Mouse (Mus musculus): ENCODE results near the gene Olfr324. TPM values are rescaled to one million over a fixed set of nuclear protein-coding genes. Genes with fewer than 3 reads are reported as not detected.

The Olfr324 gene
- total and polyA plus RNA-seq, 3 experiments, result not detected

GRCm38 (mm10) chr11:58613359-58613758 lies 18.4 kb downstream of the Olfr324 start (continued):
- TF ChIP-seq USF2 (IDR thresholded peaks at IDR 0.05; ENCODE audit: borderline replicate concordance in 1 of 2, insufficient read depth in 1 of 2, low read depth in 1 of 2, low read length in 2 of 2), result no peak

GRCm38 (mm10) chr11:58614526-58614925 lies 19.6 kb downstream of the Olfr324 start:
- Histone ChIP-seq H3K27me3 (ENCODE audit: control insufficient read depth in 1 of 2, insufficient read depth in 2 of 2, low read length in 2 of 2) (peaks cover 1 to 16% of the 10 kb centered on the region in 2 experiments; a peak in 3 of 4 replicates), H3K79me2 (ENCODE audit: control insufficient read depth, insufficient read depth, low read length, poor library complexity) (no peaks in the 10 kb centered on the region), H3K36me3 (ENCODE audit: control insufficient read depth in 1 of 2, insufficient read depth in 2 of 2, low read length in 2 of 2) (no peaks in the 10 kb centered on the region), H3K4me3 (ENCODE audit: control insufficient read depth in 1 of 2, insufficient read depth in 1 of 2, low read depth in 2 of 2, low read length in 2 of 2) (no peak overlapping the region), H3K9ac (ENCODE audit: control insufficient read depth, low read depth, low read length, poor library complexity, severe bottlenecking) (no peak overlapping the region), H3K4me1 (ENCODE audit: control insufficient read depth in 1 of 2, insufficient read depth in 2 of 2, low read length in 2 of 2) (no peaks in the 10 kb centered on the region), H3K27ac (ENCODE audit: control insufficient read depth, low read depth, low read length) (no peak overlapping the region), H3K9me3 (replicated peaks; ENCODE audit: insufficient read depth, low read length) (no peaks in the 10 kb centered on the region)
- TF ChIP-seq SMC3 (IDR thresholded peaks at IDR 0.05; ENCODE audit: low read depth, low read length), result no peak
- no peak for TF ChIP-seq TBP (IDR thresholded peaks at IDR 0.05; ENCODE audit: low read depth, low read length)
- TF ChIP-seq MYC (IDR thresholded peaks at IDR 0.05; ENCODE audit: low read depth, low read length), result no peak
- no peak for TF ChIP-seq MAX (IDR thresholded peaks at IDR 0.05; ENCODE audit: low read length)
- TF ChIP-seq JUND (IDR thresholded peaks at IDR 0.05; ENCODE audit: low read depth, low read length), result no peak
- DNase-seq (ENCODE audit: low read depth, low spot score), result no peak

- Histone ChIP-seq H3K36me3 (ENCODE audit: control insufficient read depth in 1 of 2, insufficient read depth in 2 of 2, low read length in 2 of 2) (no peaks in the 10 kb centered on the region), H3K9ac (ENCODE audit: control insufficient read depth, low read depth, low read length, poor library complexity, severe bottlenecking) (no peak within 1 kb of the TSS), H3K79me2 (ENCODE audit: control insufficient read depth, insufficient read depth, low read length, poor library complexity) (no peaks in the 10 kb centered on the region), H3K4me1 (ENCODE audit: control insufficient read depth in 1 of 2, insufficient read depth in 2 of 2, low read length in 2 of 2) (no peaks in the 10 kb centered on the region), H3K27me3 (ENCODE audit: control insufficient read depth in 1 of 2, insufficient read depth in 2 of 2, low read length in 2 of 2) (peaks cover 6 to 23% of the 10 kb centered on the region in 2 experiments), H3K4me3 (ENCODE audit: control insufficient read depth in 1 of 2, insufficient read depth in 1 of 2, low read depth in 2 of 2, low read length in 2 of 2) (no peak within 1 kb of the TSS), H3K27ac (ENCODE audit: control insufficient read depth, low read depth, low read length) (no peak within 1 kb of the TSS), H3K9me3 (replicated peaks; ENCODE audit: insufficient read depth, low read length) (no peaks in the 10 kb centered on the region)
- TF ChIP-seq TAL1 (IDR thresholded peaks at IDR 0.05; ENCODE audit: low read length), result no peak
- no peak for DNase-seq (ENCODE audit: low read depth, low spot score)
These were observed 21.1 kb downstream of the Olfr324 start, which contains the start of gene 2210407C18Rik for GRCm38 (mm10) chr11:58615975-58616374. 2210407C18Rik (minus strand) TSS chr11:58616075.

GRCm38 (mm10) chr11:58618369-58618768 lies 23.5 kb downstream of the Olfr324 start:
- Histone ChIP-seq H3K79me2 (ENCODE audit: control insufficient read depth, insufficient read depth, low read length, poor library complexity) (no peaks in the 10 kb centered on the region), H3K9me3 (replicated peaks; ENCODE audit: insufficient read depth, low read length) (no peaks in the 10 kb centered on the region), H3K4me1 (ENCODE audit: control insufficient read depth in 1 of 2, insufficient read depth in 2 of 2, low read length in 2 of 2) (no peaks in the 10 kb centered on the region), H3K27me3 (ENCODE audit: control insufficient read depth in 1 of 2, insufficient read depth in 2 of 2, low read length in 2 of 2) (peaks cover 8 to 38% of the 10 kb centered on the region in 2 experiments), H3K4me3 (ENCODE audit: control insufficient read depth in 1 of 2, insufficient read depth in 1 of 2, low read depth in 2 of 2, low read length in 2 of 2) (no peak overlapping the region), H3K36me3 (ENCODE audit: control insufficient read depth in 1 of 2, insufficient read depth in 2 of 2, low read length in 2 of 2) (no peaks in the 10 kb centered on the region), H3K27ac (ENCODE audit: control insufficient read depth, low read depth, low read length) (no peak overlapping the region), H3K9ac (ENCODE audit: control insufficient read depth, low read depth, low read length, poor library complexity, severe bottlenecking) (no peak overlapping the region)
- no peak for TF ChIP-seq MYB (IDR thresholded peaks at IDR 0.05; ENCODE audit: low read depth, low read length)
- TF ChIP-seq CTCF (IDR thresholded peaks at IDR 0.05 in 2 of 3, conservative IDR thresholded peaks at IDR 0.05 in 1 of 3; ENCODE audit: control insufficient read depth in 1 of 3, insufficient read depth in 1 of 3, low read depth in 2 of 3, low read length in 3 of 3, poor library complexity in 1 of 3, severe bottlenecking in 1 of 3), result no peak
- no peak for TF ChIP-seq MYC (IDR thresholded peaks at IDR 0.05; ENCODE audit: low read depth, low read length)
- TF ChIP-seq KAT2A (conservative IDR thresholded peaks at IDR 0.05; ENCODE audit: low read depth, low read length), result no peak
- TF ChIP-seq GABPA (IDR thresholded peaks at IDR 0.05; ENCODE audit: low read depth, low read length), result no peak
- TF ChIP-seq ELF1 (IDR thresholded peaks at IDR 0.05; ENCODE audit: low read depth, low read length), result no peak
- DNase-seq (ENCODE audit: low read depth, low spot score), result no peak

All from MEL (cell line).